Comparison of ENCODE assay signal across 14 mouse cellular contexts in the genomic region with DNA sequence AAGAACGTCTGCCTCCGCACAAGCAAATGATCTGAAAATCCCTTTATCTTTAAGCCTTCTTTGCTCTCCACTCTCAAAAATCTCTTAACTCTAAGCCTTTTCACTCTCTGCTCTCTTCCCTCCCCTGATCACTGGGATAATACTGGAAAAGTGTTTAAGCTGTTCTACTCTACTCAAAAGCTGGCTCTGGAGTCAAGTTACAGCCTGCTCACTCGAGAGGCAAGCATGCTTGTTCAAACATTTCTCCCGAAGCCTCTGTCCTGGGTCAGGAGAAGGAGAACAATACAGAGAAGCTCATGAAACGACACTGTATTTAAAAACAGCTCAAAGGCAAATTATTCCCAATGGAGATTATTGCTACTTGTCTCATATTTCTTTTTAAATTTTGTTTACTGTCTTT. TPM values are rescaled to one million over a fixed set of nuclear protein-coding genes. Genes with fewer than 3 reads are reported as not detected.
DNase-seq lines count a peak whose midpoint lies in the region; ATAC-seq lines count a peak whose summit lies in the region.
"Had no signal": no experiment of that assay in that cellular context is flagged by ENCODE, and none has a peak within 500 bp of the region (broad histone marks: within the 10 kb centered on the region; RNA-seq: fewer than 3 reads in every experiment).

No protein-coding gene starts in this region.

- no peaks in the 10 kb centered on the region for H3K9me3 ChIP-seq in kidney, embryonic 16.5 days (ENCODE audit: low read length)
- no peaks in the 10 kb centered on the region for H3K9me3 ChIP-seq in neural tube, embryonic 11.5 days (ENCODE audit: control insufficient read depth, low read length)
- H3K9me3 ChIP-seq in neural tube, embryonic 15.5 days (replicated peaks) = no peaks in the 10 kb centered on the region
- no peaks in the 10 kb centered on the region for H3K9me3 ChIP-seq in limb, embryonic 15.5 days
- H3K9me3 ChIP-seq: forebrain, embryonic 13.5 days had no signal

- H3K4me3 ChIP-seq in kidney, embryonic 16.5 days (ENCODE audit: low read length) = no peak overlapping the region
- H3K4me3 ChIP-seq in neural tube, embryonic 11.5 days (ENCODE audit: low read depth, low read length) = no peak overlapping the region
- no peak overlapping the region for H3K4me3 ChIP-seq in neural tube, embryonic 15.5 days (replicated peaks)
- no peak overlapping the region for H3K4me3 ChIP-seq in limb, embryonic 15.5 days
- H3K4me3 ChIP-seq: forebrain, embryonic 13.5 days had no signal

- H3K27ac ChIP-seq in kidney, embryonic 16.5 days (ENCODE audit: low read length) = peak overlapping the region; percentile 9; the same call in 1 of the 2 replicates
- H3K27ac ChIP-seq in neural tube, embryonic 11.5 days (ENCODE audit: low read depth, low read length) = no peak overlapping the region
- no peak overlapping the region for H3K27ac ChIP-seq in neural tube, embryonic 15.5 days (replicated peaks)
- H3K27ac ChIP-seq in limb, embryonic 15.5 days = peak overlapping the region; percentile 39
- H3K27ac ChIP-seq: forebrain, embryonic 13.5 days; hindbrain, embryonic 14.5 days; macrophage had no signal

- 26% methylated on average over 5 of the region's 5 CpGs for WGBS in kidney, embryonic 16.5 days
- WGBS in neural tube, embryonic 11.5 days = 39% methylated on average over 5 of the region's 5 CpGs
- WGBS in neural tube, embryonic 15.5 days = 36% methylated on average over 5 of the region's 5 CpGs
- WGBS in limb, embryonic 15.5 days = 25% methylated on average over 5 of the region's 5 CpGs

- DNase-seq in kidney, postnatal 14 days = no peak
- DNase-seq in neural tube, embryonic 11.5 days (ENCODE audit: low spot score) = peak; percentile 15
- no peak for DNase-seq in gastrocnemius, postnatal 10 days
- no peak for DNase-seq in cerebellum, postnatal 36 days
- no peak for DNase-seq in right cerebral cortex, postnatal 14 days
- DNase-seq: adrenal gland, postnatal 10 days; B cell, adult 2 months; thymus, postnatal 14 days had no signal

- no peaks in the 10 kb centered on the region for H3K27me3 ChIP-seq in kidney, embryonic 16.5 days (ENCODE audit: insufficient read depth, low read length)
- H3K27me3 ChIP-seq in neural tube, embryonic 11.5 days (ENCODE audit: control insufficient read depth, insufficient read depth, low read length) = no peaks in the 10 kb centered on the region
- no peaks in the 10 kb centered on the region for H3K27me3 ChIP-seq in neural tube, embryonic 15.5 days (replicated peaks)
- H3K27me3 ChIP-seq in limb, embryonic 15.5 days = no peaks in the 10 kb centered on the region
- H3K27me3 ChIP-seq: forebrain, embryonic 13.5 days had no signal

- H3K4me2 ChIP-seq in kidney, embryonic 16.5 days (replicated peaks; ENCODE audit: low read depth, low read length) = no peak overlapping the region
- H3K4me2 ChIP-seq in neural tube, embryonic 11.5 days (ENCODE audit: low read depth) = no peak overlapping the region
- no peak overlapping the region for H3K4me2 ChIP-seq in neural tube, embryonic 15.5 days
- H3K4me2 ChIP-seq in limb, embryonic 15.5 days = no peak overlapping the region
- H3K4me2 ChIP-seq: forebrain, embryonic 13.5 days; hindbrain, embryonic 14.5 days had no signal

- H3K4me1 ChIP-seq in kidney, embryonic 16.5 days (ENCODE audit: insufficient read depth, low read length) = peaks cover 9% of the 10 kb centered on the region; the same call in 1 of the 2 replicates
- no peaks in the 10 kb centered on the region; the same call in 1 of the 2 replicates for H3K4me1 ChIP-seq in neural tube, embryonic 11.5 days (ENCODE audit: control insufficient read depth, insufficient read depth, low read length)
- no peaks in the 10 kb centered on the region for H3K4me1 ChIP-seq in neural tube, embryonic 15.5 days
- 0 out of 2 replicates have a peak, but pooled peaks cover 8% of the 10 kb centered on the region for H3K4me1 ChIP-seq in limb, embryonic 15.5 days
- H3K4me1 ChIP-seq: forebrain, embryonic 13.5 days had no signal

- H3K9ac ChIP-seq in kidney, embryonic 16.5 days (replicated peaks; ENCODE audit: low read length) = no peak overlapping the region
- no peak overlapping the region for H3K9ac ChIP-seq in neural tube, embryonic 11.5 days (ENCODE audit: low read length)
- H3K9ac ChIP-seq in neural tube, embryonic 15.5 days (replicated peaks) = no peak overlapping the region
- H3K9ac ChIP-seq in limb, embryonic 15.5 days = no peak overlapping the region
- H3K9ac ChIP-seq: forebrain, embryonic 13.5 days; hindbrain, embryonic 14.5 days had no signal

- no peaks in the 10 kb centered on the region for H3K36me3 ChIP-seq in kidney, embryonic 16.5 days (ENCODE audit: insufficient read depth, low read length)
- H3K36me3 ChIP-seq in neural tube, embryonic 11.5 days (ENCODE audit: control insufficient read depth, insufficient read depth, low read length) = no peaks in the 10 kb centered on the region
- no peaks in the 10 kb centered on the region for H3K36me3 ChIP-seq in neural tube, embryonic 15.5 days
- no peaks in the 10 kb centered on the region for H3K36me3 ChIP-seq in limb, embryonic 15.5 days

- peak; percentile 61; the same call in 1 of the 2 replicates for ATAC-seq in kidney, embryonic 16.5 days (ENCODE audit: low FRiP score, low TSS enrichment)
- ATAC-seq in neural tube, embryonic 11.5 days (ENCODE audit: insufficient read depth, low FRiP score, low TSS enrichment) = no peak
- ATAC-seq in neural tube, embryonic 15.5 days (ENCODE audit: low FRiP score) = no peak
- ATAC-seq in limb, embryonic 15.5 days (ENCODE audit: insufficient number of reproducible peaks, low FRiP score, low TSS enrichment, low read depth) = no peak
- ATAC-seq: forebrain, embryonic 13.5 days had no signal

RNA-seq across cellular contexts. Expression of gene Abcd3, which starts 44.0 kb away (rescaled TPM):
- 77.1 and 82.6 TPM in 2 replicates for polyA plus RNA-seq in kidney, embryonic 16.5 days (2015; fragmentation: Nextera tagmentation; extraction: Ambion mirVana)
- polyA plus RNA-seq in neural tube, embryonic 11.5 days (2014; fragmentation: Nextera tagmentation; extraction: Ambion mirVana) = 59.4 and 61.7 TPM in 2 replicates
- 71.2 and 74.4 TPM in 2 replicates for polyA plus RNA-seq in neural tube, embryonic 15.5 days (2015; fragmentation: Nextera tagmentation; extraction: Ambion mirVana)
- polyA plus RNA-seq in limb, embryonic 15.5 days (2015; fragmentation: Nextera tagmentation; extraction: Ambion mirVana) = 52.8 and 60.9 TPM in 2 replicates
- total RNA-seq in gastrocnemius, postnatal 10 days (2021) = 10 to 100 TPM; 29.5 to 34.8 TPM

Comparison
In these comparisons a context has a peak if more than half of its experiments do, and no peak if none do; other contexts are left out.
1. H3K27ac ChIP-seq: peak in kidney, embryonic 16.5 days (single experiment) and limb, embryonic 15.5 days (single experiment); none in neural tube, embryonic 11.5 days (single experiment) and neural tube, embryonic 15.5 days (single experiment).